Mouse (Mus musculus) liver, embryonic 14.5 days (tissue): ENCODE measurements at regions not wholly inside any gene's neighbourhood (a gene's known extent, or its start where the extent isn't known, plus 50 kb on each side); places are given as distances from the start of the nearest gene placed in this dataset.

ENCODE experiments used
- ATAC-seq: fragments of 200-750 bp; cut with Nextera tagmentation; 2 replicates; pipeline ENCODE4 v1.8.0; 2017; ENCODE audit warnings: moderate number of reproducible peaks, mild to moderate bottlenecking, moderate library complexity; ENCODE audit not compliant: insufficient read depth
- DNase-seq, 3 experiments: peaks; one replicate each; pipeline ENCODE4 v3.0.0-alpha.2; 2012 to 2013; ENCODE audit warnings: low read depth in 3 of 3, low spot score in 3 of 3
- H3K27ac ChIP-seq: fragments of 300-500 bp; sonication (generic); 2 replicates; pipeline ENCODE4 v1.5.1; 2014; ENCODE audit warnings: moderate library complexity, mild to moderate bottlenecking, control low read depth, inconsistent platforms
- H3K27me3 ChIP-seq: fragments of 300-500 bp; sonication (generic); 2 replicates; pipeline ENCODE4 v1.6.1; 2014; ENCODE audit warnings: mild to moderate bottlenecking, low read length, moderate library complexity; ENCODE audit not compliant: control insufficient read depth, insufficient read depth
- H3K36me3 ChIP-seq: fragments of 300-500 bp; sonication (generic); replicated peaks from 2 replicates; pipeline ENCODE4 v1.6.1; 2014; ENCODE audit warnings: low read depth; ENCODE audit not compliant: control insufficient read depth, insufficient read depth
- H3K4me1 ChIP-seq, 2 experiments: fragments of 200-500 bp in 1 of 2; fragments of 300-500 bp in 1 of 2; sonication (generic) in 1 of 2; replicated peaks; 2 replicates each; pipeline ENCODE4 v1.6.1; 2012 to 2014; ENCODE audit warnings: antibody characterized with exemption in 1 of 2, inconsistent platforms in 1 of 2, low read length in 1 of 2; ENCODE audit not compliant: control insufficient read depth in 2 of 2, insufficient read depth in 2 of 2
- H3K4me2 ChIP-seq: fragments of 300-500 bp; sonication (generic); 2 replicates; pipeline ENCODE4 v1.6.1; 2014; ENCODE audit warnings: low read depth, mild to moderate bottlenecking, control low read depth, moderate library complexity
- H3K4me3 ChIP-seq, 2 experiments: fragments of 200-500 bp in 1 of 2; fragments of 300-500 bp in 1 of 2; sonication (generic) in 1 of 2; 2 replicates each; pipeline ENCODE4 v1.5.1; 2012 to 2014; ENCODE audit warnings: low read depth in 2 of 2, low read length in 2 of 2, mild to moderate bottlenecking in 2 of 2, control low read depth in 1 of 2, inconsistent platforms in 1 of 2, moderate library complexity in 1 of 2; ENCODE audit not compliant: insufficient read depth in 1 of 2
- H3K9ac ChIP-seq: fragments of 300-500 bp; sonication (generic); replicated peaks from 2 replicates; pipeline ENCODE4 v1.6.1; 2014; ENCODE audit warnings: mild to moderate bottlenecking, control low read depth, moderate library complexity
- H3K9me3 ChIP-seq: fragments of 300-500 bp; sonication (generic); 2 replicates; pipeline ENCODE4 v1.6.1; 2016; ENCODE audit warnings: low read length, mixed read lengths; ENCODE audit not compliant: control insufficient read depth
- CTCF ChIP-seq: IDR thresholded peaks from 2 replicates; pipeline ENCODE4 v1.5.1; 2016; ENCODE audit warnings: antibody characterized with exemption, low read depth, control low read depth
- EP300 ChIP-seq: IDR thresholded peaks from 2 replicates; pipeline ENCODE4 v1.6.1; 2016; ENCODE audit warnings: antibody characterized with exemption, low read depth
- WGBS: fragments of 180-500 bp; shearing (Covaris S2); extraction: QIAGEN DNeasy Blood & Tissue Kit; methylation state at CpG from one replicate; pipeline ENCODE4 v1.1.7; 2014; ENCODE audit not compliant: insufficient replicate concordance; 5-methylcytosine and 5-hydroxymethylcytosine counted together

DNA sequence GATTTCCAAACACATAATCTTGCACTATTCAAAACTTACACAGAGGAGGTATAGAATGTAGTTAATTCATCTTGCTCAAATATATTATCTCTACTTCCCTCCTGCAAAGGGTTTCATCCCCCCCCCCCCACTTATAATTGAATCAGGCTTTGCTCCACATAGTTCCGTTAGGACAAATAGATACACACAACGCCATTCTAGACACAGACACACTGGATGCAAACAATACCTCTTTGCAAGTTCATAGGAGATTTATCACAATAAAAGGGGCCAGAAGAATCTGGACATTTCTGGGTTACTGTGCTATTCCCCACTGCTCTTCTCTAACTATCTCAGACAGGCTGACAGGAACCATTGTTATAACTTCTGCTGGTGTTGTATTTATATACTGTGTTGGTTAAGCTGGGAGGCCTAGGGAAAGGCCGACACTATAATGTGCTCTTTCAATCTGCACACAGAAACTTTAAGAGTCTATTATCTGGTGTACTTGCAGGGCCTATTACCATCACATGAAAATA, 410.6 kb upstream of the Tenm3 start:
- H3K9ac ChIP-seq, result no peak overlapping the region
- ATAC-seq (no peak), DNase-seq (no peak)
- H3K9me3 ChIP-seq, result no peaks in the 10 kb centered on the region
- H3K27me3 ChIP-seq, result no peaks in the 10 kb centered on the region
- no peaks in the 10 kb centered on the region for H3K4me1 ChIP-seq
- WGBS, result 74% methylated on average over 3 of the region's 3 CpGs
- no peak overlapping the region for H3K27ac ChIP-seq
- TF ChIP-seq EP300, result no peak
- TF ChIP-seq CTCF, result no peak
- no peak overlapping the region for H3K4me3 ChIP-seq
- no peak overlapping the region for H3K4me2 ChIP-seq
- H3K36me3 ChIP-seq, result no peaks in the 10 kb centered on the region

DNA sequence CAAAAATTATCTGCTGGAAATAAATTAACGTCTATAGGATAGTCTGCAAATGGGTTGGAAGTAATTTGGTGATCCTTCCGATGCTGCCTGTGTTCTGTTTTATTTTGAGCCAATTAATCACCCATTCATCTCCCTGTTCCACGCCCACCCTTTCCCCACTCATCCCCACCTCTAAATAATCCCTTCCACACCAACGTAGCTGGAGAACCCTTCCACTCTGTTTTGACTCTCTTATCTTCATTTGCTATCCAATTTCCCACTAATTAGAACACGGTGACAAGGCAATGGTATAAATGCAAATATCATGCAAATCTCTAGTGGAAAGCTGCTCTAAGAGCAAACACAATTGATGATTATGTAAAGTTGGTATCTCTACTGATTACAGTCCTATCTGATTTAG, 399.3 kb upstream of the Tenm3 start:
- H3K4me2 ChIP-seq, result no peak overlapping the region
- 50% methylated on average over 5 of the region's 5 CpGs for WGBS
- H3K4me3 ChIP-seq, result no peak overlapping the region
- H3K27me3 ChIP-seq, result no peaks in the 10 kb centered on the region
- no peaks in the 10 kb centered on the region for H3K4me1 ChIP-seq
- ATAC-seq (no peak), DNase-seq (no peak)
- no peaks in the 10 kb centered on the region for H3K9me3 ChIP-seq
- TF ChIP-seq EP300 (no peak), CTCF (no peak)
- no peak overlapping the region for H3K9ac ChIP-seq
- no peak overlapping the region for H3K27ac ChIP-seq
- H3K36me3 ChIP-seq, result no peaks in the 10 kb centered on the region

DNA sequence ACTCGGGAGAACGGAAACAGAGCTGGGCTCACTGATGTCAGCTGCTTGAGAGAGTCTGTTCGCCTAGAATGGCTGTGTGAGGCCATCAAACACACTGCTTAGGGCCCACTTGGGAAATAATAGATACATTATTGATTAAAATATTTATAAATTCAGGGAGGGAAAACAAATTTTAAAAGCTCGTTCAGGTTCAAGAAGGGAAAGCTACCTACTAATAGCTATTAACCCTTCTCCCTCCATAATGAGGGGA, 393.0 kb upstream of the Tenm3 start:
- no peaks in the 10 kb centered on the region for H3K36me3 ChIP-seq
- no peaks in the 10 kb centered on the region for H3K4me1 ChIP-seq
- no peaks in the 10 kb centered on the region for H3K9me3 ChIP-seq
- ATAC-seq (no peak), DNase-seq (no peak)
- no peaks in the 10 kb centered on the region for H3K27me3 ChIP-seq
- WGBS, result 63% methylated on average over 4 of the region's 4 CpGs
- H3K4me3 ChIP-seq, result no peak overlapping the region
- H3K27ac ChIP-seq, result no peak overlapping the region
- H3K4me2 ChIP-seq, result no peak overlapping the region
- no peak for TF ChIP-seq EP300
- no peak for TF ChIP-seq CTCF
- H3K9ac ChIP-seq, result no peak overlapping the region

DNA sequence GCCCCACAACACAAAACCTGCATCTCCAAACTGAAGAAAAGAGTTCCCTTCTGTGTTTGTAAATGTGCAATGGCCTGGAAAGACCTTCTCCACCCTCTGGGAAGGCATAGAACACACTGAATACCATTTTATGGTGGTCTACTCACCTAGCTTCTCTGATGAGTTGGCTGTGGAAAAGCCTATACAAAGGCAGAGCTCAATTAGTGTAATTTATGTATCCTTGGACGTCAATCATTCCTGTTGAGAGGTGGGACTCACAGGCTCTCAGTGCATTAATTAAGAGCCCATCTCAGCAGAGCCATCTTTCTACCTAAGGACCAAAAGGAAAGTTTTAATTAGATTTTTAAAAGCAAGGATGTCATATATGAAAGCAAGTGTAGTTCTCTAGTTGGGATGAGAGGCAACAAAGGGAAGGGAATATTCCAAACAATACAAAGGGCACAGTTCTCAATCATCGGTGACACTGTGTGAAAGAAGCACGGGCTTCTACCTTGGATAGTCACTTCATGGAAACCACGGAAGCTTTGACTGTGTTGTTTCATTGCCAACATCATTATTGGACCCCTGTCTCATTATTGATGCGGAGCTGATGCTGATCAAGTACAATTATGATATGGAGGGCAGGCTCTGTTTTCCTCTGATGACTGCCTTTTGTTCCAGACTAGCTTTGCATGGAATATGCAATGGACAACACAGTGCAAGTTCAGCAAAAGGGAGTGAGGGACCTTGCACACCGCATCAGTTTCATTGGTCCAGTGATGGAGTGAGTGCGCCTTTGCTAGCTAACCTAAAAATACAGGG, 392.5 kb upstream of the Tenm3 start:
- Histone ChIP-seq H3K4me1 (no peaks in the 10 kb centered on the region), H3K9me3 (no peaks in the 10 kb centered on the region), H3K4me2 (no peak overlapping the region), H3K27me3 (no peaks in the 10 kb centered on the region), H3K4me3 (no peak overlapping the region), H3K27ac (no peak overlapping the region), H3K9ac (no peak overlapping the region), H3K36me3 (no peaks in the 10 kb centered on the region)
- 69% methylated on average over 7 of the region's 7 CpGs for WGBS
- TF ChIP-seq CTCF (no peak), EP300 (no peak)
- no peak for ATAC-seq
- DNase-seq, result no peak

DNA sequence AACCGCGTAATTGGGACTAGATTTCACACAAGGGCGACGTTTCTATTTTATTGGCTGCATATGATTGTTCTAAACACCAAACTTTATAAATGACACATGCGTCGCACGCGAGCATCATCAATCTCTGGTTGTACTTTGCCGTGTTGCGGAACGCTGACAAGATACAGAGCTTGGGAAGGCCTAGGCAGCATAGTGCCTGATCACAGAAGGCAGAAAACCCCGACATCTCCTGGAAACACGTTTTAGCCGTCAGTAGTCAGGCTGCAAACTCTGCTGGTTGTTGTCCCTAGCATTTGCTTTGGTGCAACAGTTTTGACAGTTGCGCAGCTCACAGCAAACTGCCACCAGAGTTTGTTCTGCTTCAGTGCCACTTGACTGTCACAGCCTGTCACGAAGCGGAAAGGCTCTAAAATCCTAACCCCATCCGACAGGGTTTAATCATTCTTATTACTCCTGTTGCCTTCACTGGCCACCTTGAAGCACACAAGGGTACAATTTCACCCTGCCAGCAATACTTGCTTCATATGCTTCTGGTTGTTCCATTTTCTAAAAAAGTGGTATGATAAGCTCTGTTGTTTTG, 380.2 kb upstream of the Tenm3 start:
- no peak for ATAC-seq
- H3K36me3 ChIP-seq, result no peaks in the 10 kb centered on the region
- H3K9me3 ChIP-seq, result no peaks in the 10 kb centered on the region
- no peak overlapping the region for H3K4me3 ChIP-seq
- H3K4me1 ChIP-seq, result no peaks in the 10 kb centered on the region
- no peak for DNase-seq
- H3K4me2 ChIP-seq, result no peak overlapping the region
- TF ChIP-seq EP300 (no peak), CTCF (no peak)
- H3K9ac ChIP-seq, result no peak overlapping the region
- WGBS, result 70% methylated on average over 18 of the region's 18 CpGs
- H3K27ac ChIP-seq, result no peak overlapping the region
- no peaks in the 10 kb centered on the region for H3K27me3 ChIP-seq
